Mouse (Mus musculus) thymus, postnatal 4 days (tissue): ENCODE results near the gene Icam5.
A peak's percentile ranks its signal among the peaks of the same experiment; 100 is the strongest.
"Not testable (repeated sequence)": the region's sequence is repeated elsewhere in the genome, so short reads cannot be mapped to it uniquely, and the experiment has no call there.

ENCODE experiments used
- DNase-seq: peaks from one replicate; pipeline ENCODE4 v3.0.0; 2021

Icam5 gene

GRCm38 (mm10) chr9:21031896-21032351, at the start of gene Icam5:
TSS of gene Icam5 (plus strand) at chr9:21032073.
- DNase-seq, result peak; percentile 58

GRCm38 (mm10) chr9:20982171-20982570, 49.7 kb upstream of the Icam5 start:
- DNase-seq, result no peak

- DNase-seq, result peak; percentile 49
Observed at GRCm38 (mm10) chr9:20983169-20983568, 48.7 kb upstream of the Icam5 start.

- DNase-seq, result no peak
Observed at GRCm38 (mm10) chr9:20986952-20987686, 44.8 kb upstream of the Icam5 start.

- peak; percentile 40 for DNase-seq
Observed at GRCm38 (mm10) chr9:20987953-20988352, 43.9 kb upstream of the Icam5 start.

- peak; percentile 50 for DNase-seq
Observed at GRCm38 (mm10) chr9:20990861-20991260, 41.0 kb upstream of the Icam5 start.

GRCm38 (mm10) chr9:20991587-20991986, 40.3 kb upstream of the Icam5 start:
- no peak for DNase-seq

- no peak for DNase-seq
Observed at GRCm38 (mm10) chr9:20993165-20993898, 38.5 kb upstream of the Icam5 start.

- no peak for DNase-seq
Observed at GRCm38 (mm10) chr9:20995069-20995468, 36.8 kb upstream of the Icam5 start.

GRCm38 (mm10) chr9:20997065-20997464, 34.8 kb upstream of the Icam5 start:
- no peak for DNase-seq

- DNase-seq, result not testable (repeated sequence)
Observed at GRCm38 (mm10) chr9:20998337-20998736, 33.5 kb upstream of the Icam5 start.

GRCm38 (mm10) chr9:21000811-21001210, 31.1 kb upstream of the Icam5 start:
- DNase-seq, result no peak

GRCm38 (mm10) chr9:21001651-21002200, 30.1 kb upstream of the Icam5 start:
- no peak for DNase-seq

- no peak for DNase-seq
Observed at GRCm38 (mm10) chr9:21002270-21002626, 29.6 kb upstream of the Icam5 start.

GRCm38 (mm10) chr9:21002627-21003551, 29.0 kb upstream of the Icam5 start, which contains the start of gene Mrpl4:
TSS of gene Mrpl4 (plus strand) at chr9:21002738.
- DNase-seq, result peak; percentile 93

- DNase-seq, result no peak
Observed at GRCm38 (mm10) chr9:21007313-21007952, 24.4 kb upstream of the Icam5 start.

GRCm38 (mm10) chr9:21008007-21008406, 23.9 kb upstream of the Icam5 start:
- DNase-seq, result no peak

- no peak for DNase-seq
Observed at GRCm38 (mm10) chr9:21010362-21010761, 21.5 kb upstream of the Icam5 start.

GRCm38 (mm10) chr9:21010939-21011541, 20.8 kb upstream of the Icam5 start:
- DNase-seq, result not testable (repeated sequence)

- DNase-seq, result no peak
Observed at GRCm38 (mm10) chr9:21011846-21012312, 20.0 kb upstream of the Icam5 start.

GRCm38 (mm10) chr9:21012368-21012767, 19.5 kb upstream of the Icam5 start:
- DNase-seq, result no peak
